In genomic region chrX:11689989-11690405, GRCm38 (mm10) we compare ENCODE assay signal across 10 mouse cellular contexts.
DNase-seq lines count a peak whose midpoint lies in the region; ATAC-seq lines count a peak whose summit lies in the region.
"Had no signal": no experiment of that assay in that cellular context is flagged by ENCODE, and none has a peak within 500 bp of the region (broad histone marks: within the 10 kb centered on the region; RNA-seq: fewer than 3 reads in every experiment).

No protein-coding gene starts in this region.

- intact Hi-C loops in heart, postnatal 10 days (cut with DNase I): no loop called here

- no peaks in the 10 kb centered on the region for H3K9me3 ChIP-seq in midbrain, embryonic 16.5 days (replicated peaks; ENCODE audit: control insufficient read depth, low read length, poor library complexity, severe bottlenecking)
- H3K9me3 ChIP-seq: neural tube, embryonic 13.5 days had no signal

- no peak overlapping the region; the same call in 1 of the 2 replicates for H3K9ac ChIP-seq in midbrain, embryonic 16.5 days (ENCODE audit: low read depth, low read length)
- H3K9ac ChIP-seq: neural tube, embryonic 13.5 days had no signal

- no peak overlapping the region for H3K27ac ChIP-seq in midbrain, embryonic 16.5 days (ENCODE audit: low read length)
- H3K27ac ChIP-seq: neural tube, embryonic 13.5 days had no signal

- peaks cover 3% of the 10 kb centered on the region; the same call in 1 of the 2 replicates for H3K4me1 ChIP-seq in midbrain, embryonic 16.5 days (ENCODE audit: control insufficient read depth, insufficient read depth, low read length)

- H3K36me3 ChIP-seq in midbrain, embryonic 16.5 days (ENCODE audit: control insufficient read depth, insufficient read depth, low read length): no peaks in the 10 kb centered on the region
- H3K36me3 ChIP-seq: neural tube, embryonic 13.5 days had no signal

- WGBS in midbrain, embryonic 16.5 days: 39% methylated on average over 18 of the region's 18 CpGs

- H3K27me3 ChIP-seq in midbrain, embryonic 16.5 days (ENCODE audit: control insufficient read depth, insufficient read depth, low read depth, low read length): no peaks in the 10 kb centered on the region
- H3K27me3 ChIP-seq: neural tube, embryonic 13.5 days had no signal

- ATAC-seq in frontal cortex, adult (ENCODE audit: low TSS enrichment): peak; percentile 64
- ATAC-seq in midbrain, embryonic 16.5 days: peak; percentile 58; the same call in 1 of the 2 replicates

- no peak for DNase-seq in frontal cortex, postnatal 14 days (ENCODE audit: low spot score in 2 of 2)
- DNase-seq in right cerebral cortex, adult 18-20 months: peak; percentile 8
- no peak for DNase-seq in right cerebral cortex, postnatal 36 days (ENCODE audit: low spot score in 2 of 2)
- DNase-seq in urinary bladder, adult 18-20 months (ENCODE audit: low spot score in 2 of 2): no peak
- DNase-seq in heart, postnatal 10 days: no peak
- DNase-seq in cerebellum, postnatal 14 days: no peak
- DNase-seq: gastrocnemius, postnatal 25 days had no signal

- no peak overlapping the region for H3K4me3 ChIP-seq in midbrain, embryonic 16.5 days (ENCODE audit: low read depth, low read length)
- H3K4me3 ChIP-seq: neural tube, embryonic 13.5 days had no signal

- no peak overlapping the region for H3K4me2 ChIP-seq in midbrain, embryonic 16.5 days (ENCODE audit: low read length)
- H3K4me2 ChIP-seq: neural tube, embryonic 13.5 days had no signal
